Mouse (Mus musculus): ENCODE measurements around the gene Il20. TPM values are rescaled to one million over a fixed set of nuclear protein-coding genes. Genes with fewer than 3 reads are reported as not detected.

The Il20 gene
- polyA plus RNA-seq (2012; rRNA removed), result not detected in 2 replicates

GRCm38 (mm10) chr1:130911401-130912010 is at the start of gene Il20:
Il20 (minus strand) TSS chr1:130911451.
- no peak for DNase-seq (ENCODE audit: extremely low spot score in 1 of 2, low spot score in 1 of 2)

GRCm38 (mm10) chr1:130946920-130947319 is 35.7 kb upstream of the Il20 start:
- no peak for DNase-seq (ENCODE audit: extremely low spot score in 1 of 2, low spot score in 1 of 2)

- DNase-seq (ENCODE audit: extremely low spot score in 1 of 2, low spot score in 1 of 2), result no peak
Observed at GRCm38 (mm10) chr1:130941801-130942200, 30.6 kb upstream of the Il20 start.

GRCm38 (mm10) chr1:130940065-130940687 is 28.9 kb upstream of the Il20 start, which contains the start of gene Il19:
Il19 (minus strand) TSS chr1:130940115.
- no peak for DNase-seq (ENCODE audit: extremely low spot score in 1 of 2, low spot score in 1 of 2)

DNA sequence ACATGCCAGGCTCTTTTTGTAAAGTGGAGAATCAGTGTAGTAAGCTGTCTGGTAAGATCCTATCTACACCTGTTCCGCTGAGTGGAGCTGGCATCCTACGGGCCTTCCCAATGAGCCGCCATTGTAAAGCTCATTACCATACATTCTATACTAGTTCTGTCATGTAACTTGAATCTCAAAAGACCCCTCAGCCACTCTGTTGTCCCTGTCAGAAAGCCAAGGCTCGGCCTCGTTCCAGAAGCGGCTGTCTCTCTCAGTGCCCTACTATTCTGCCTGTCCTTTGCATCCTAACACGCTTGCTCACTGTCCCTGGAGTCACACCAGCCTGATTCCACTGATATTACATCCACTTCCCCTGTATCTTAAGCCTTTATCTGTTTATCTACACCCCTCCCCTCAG is 26.9 kb upstream of the Il20 start:
- no peak for DNase-seq (ENCODE audit: extremely low spot score in 1 of 2, low spot score in 1 of 2)

- no peak for DNase-seq (ENCODE audit: extremely low spot score in 1 of 2, low spot score in 1 of 2)
Observed at GRCm38 (mm10) chr1:130937170-130937569, 25.9 kb upstream of the Il20 start.

GRCm38 (mm10) chr1:130936351-130936750 is 25.1 kb upstream of the Il20 start:
- DNase-seq (ENCODE audit: extremely low spot score in 1 of 2, low spot score in 1 of 2), result no peak

DNA sequence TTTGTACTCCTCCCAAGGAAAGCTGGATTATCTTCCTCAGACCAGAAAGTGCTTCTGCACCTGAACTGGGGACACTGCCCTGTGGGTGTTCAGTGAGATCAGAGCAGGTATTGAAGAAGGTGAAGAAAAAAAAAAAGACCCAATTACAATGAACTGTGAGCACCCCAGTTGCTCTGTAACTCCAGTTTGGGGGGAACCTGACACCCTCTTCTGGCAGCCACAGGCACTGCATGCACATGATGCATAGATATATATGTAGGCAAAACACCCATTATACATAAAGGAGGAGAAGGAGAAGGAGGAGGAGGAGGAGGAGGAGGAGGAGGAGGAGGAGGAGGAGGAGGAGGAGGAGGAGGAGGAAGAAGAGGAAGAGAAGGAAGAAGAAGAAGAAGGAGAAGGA is 15.2 kb upstream of the Il20 start:
- DNase-seq (ENCODE audit: extremely low spot score in 1 of 2, low spot score in 1 of 2), result no peak

GRCm38 (mm10) chr1:130918323-130918980 is 7.2 kb upstream of the Il20 start:
- no peak for DNase-seq (ENCODE audit: extremely low spot score in 1 of 2, low spot score in 1 of 2)

GRCm38 (mm10) chr1:130902505-130902904 is 8.7 kb downstream of the Il20 start:
- no peak for DNase-seq (ENCODE audit: extremely low spot score in 1 of 2, low spot score in 1 of 2)

DNA sequence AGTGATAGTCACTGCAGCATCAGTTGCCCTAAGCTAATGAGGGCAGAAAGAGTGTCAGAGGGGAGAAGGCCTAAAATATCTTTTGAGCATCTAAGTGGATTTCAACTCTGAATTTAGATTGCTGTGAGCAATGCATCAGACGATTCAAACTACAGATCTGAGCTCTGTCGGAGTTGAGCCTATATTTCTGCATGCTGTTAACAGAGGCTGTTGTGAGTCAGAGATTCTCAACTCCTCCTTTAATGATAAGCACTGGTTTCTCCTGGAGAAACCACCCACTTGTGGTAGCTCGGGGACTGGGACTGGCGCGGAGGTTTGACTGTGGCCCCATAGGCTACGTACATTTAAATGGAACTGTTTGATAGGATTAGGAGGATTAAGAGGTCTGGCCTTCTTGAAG is 16.8 kb downstream of the Il20 start:
- DNase-seq (ENCODE audit: extremely low spot score in 1 of 2, low spot score in 1 of 2), result no peak

GRCm38 (mm10) chr1:130893329-130894040 is 17.8 kb downstream of the Il20 start:
- no peak for DNase-seq (ENCODE audit: extremely low spot score in 1 of 2, low spot score in 1 of 2)

GRCm38 (mm10) chr1:130892446-130892845 is 18.8 kb downstream of the Il20 start:
- DNase-seq (ENCODE audit: extremely low spot score in 1 of 2, low spot score in 1 of 2), result no peak

DNA sequence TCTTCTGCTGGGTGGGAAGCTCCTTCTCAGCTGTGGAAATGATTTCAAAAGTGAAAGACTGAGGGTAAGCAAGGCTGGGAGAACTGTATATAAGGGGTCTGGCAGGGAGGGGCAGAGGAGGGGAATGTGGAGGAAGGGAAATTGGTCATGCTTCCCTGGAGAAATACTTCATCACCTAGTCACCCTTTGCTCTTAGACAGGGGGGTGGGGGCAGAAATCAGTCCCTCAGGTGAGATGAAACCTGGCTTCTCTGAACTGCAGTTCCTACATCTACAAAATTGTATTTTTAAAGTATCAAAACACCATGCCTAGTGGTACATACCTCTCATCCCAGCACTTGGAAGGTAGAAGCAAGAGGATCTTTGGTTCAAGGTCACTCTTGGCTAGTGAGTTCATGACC is 23.9 kb downstream of the Il20 start, which contains the start of gene Il24:
Gene Il24, minus strand, starts transcription at position 101 of the 400 bp plus-strand sequence.
- no peak for DNase-seq (ENCODE audit: extremely low spot score in 1 of 2, low spot score in 1 of 2)

- DNase-seq (ENCODE audit: extremely low spot score in 1 of 2, low spot score in 1 of 2), result no peak
Observed at GRCm38 (mm10) chr1:130883146-130883545, 28.1 kb downstream of the Il20 start.

DNA sequence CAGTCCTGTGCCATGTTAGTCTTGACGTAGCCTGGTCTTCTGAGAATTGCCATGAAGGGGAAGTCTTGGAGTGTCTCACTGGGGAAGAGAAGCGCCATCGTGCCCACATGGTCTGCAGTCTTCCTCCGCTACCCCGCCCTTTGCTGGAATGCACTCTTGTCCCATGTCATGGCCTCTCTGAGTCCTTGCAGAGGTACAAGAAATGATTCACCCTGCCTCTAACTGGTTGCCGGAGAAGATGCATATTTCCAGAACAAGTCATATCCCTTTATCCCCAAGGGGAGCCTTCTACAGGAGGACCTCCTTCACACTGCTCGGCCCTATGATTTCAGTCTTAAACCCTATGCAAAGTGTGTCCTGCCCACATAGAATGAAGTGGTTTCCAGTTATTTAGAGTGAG is 31.3 kb downstream of the Il20 start:
- DNase-seq (ENCODE audit: extremely low spot score in 1 of 2, low spot score in 1 of 2), result no peak

- no peak for DNase-seq (ENCODE audit: extremely low spot score in 1 of 2, low spot score in 1 of 2)
Observed at GRCm38 (mm10) chr1:130877889-130878614, 33.2 kb downstream of the Il20 start.

- peak; percentile 15 to 92 for DNase-seq (ENCODE audit: extremely low spot score in 1 of 2, low spot score in 1 of 2)
Observed at GRCm38 (mm10) chr1:130876931-130877509, 34.2 kb downstream of the Il20 start.

GRCm38 (mm10) chr1:130875910-130876309 is 35.3 kb downstream of the Il20 start:
- no peak for DNase-seq (ENCODE audit: extremely low spot score in 1 of 2, low spot score in 1 of 2)

DNA sequence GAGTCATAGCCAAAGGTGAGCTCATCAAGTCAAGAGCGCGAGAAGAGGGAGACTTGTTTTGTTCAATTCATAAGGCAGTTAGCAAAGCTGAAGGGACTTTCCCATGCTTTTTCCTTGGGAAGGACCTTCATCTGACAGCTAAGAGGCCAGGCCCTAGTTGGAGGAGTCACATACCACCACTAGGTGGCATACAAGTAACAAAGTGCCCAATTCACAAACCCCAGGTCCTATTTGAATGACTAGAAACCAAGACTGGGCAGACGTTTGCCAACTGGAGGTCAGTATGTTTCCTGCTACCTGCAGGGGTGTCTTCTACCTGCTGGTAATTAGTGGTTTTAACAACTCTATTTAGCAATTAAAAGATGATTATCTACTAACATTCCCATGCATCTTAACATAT is 36.1 kb downstream of the Il20 start:
- peak; percentile 23 to 77 for DNase-seq (ENCODE audit: extremely low spot score in 1 of 2, low spot score in 1 of 2)

Data from frontal cortex, adult 2 months (tissue).